Mouse (Mus musculus) small intestine, adult 2 months (tissue): Measurements from ENCODE around the gene Serac1.

ENCODE experiments used
- CTCF ChIP-seq: fragments of 200-500 bp; IDR thresholded peaks from 2 replicates; pipeline ENCODE4 v1.5.1; 2012; ENCODE audit warnings: low read depth, mild to moderate bottlenecking, control low read depth, inconsistent platforms, low read length, moderate library complexity, mixed read lengths; ENCODE audit not compliant: insufficient replicate concordance, insufficient read length; ENCODE audit errors: extremely low read depth
- POLR2A ChIP-seq: fragments of 200-500 bp; IDR thresholded peaks from 2 replicates; pipeline ENCODE4 v1.6.1; 2012; ENCODE audit warnings: low read depth, mild to moderate bottlenecking, control low read depth, inconsistent platforms, low read length, moderate library complexity

DNA sequence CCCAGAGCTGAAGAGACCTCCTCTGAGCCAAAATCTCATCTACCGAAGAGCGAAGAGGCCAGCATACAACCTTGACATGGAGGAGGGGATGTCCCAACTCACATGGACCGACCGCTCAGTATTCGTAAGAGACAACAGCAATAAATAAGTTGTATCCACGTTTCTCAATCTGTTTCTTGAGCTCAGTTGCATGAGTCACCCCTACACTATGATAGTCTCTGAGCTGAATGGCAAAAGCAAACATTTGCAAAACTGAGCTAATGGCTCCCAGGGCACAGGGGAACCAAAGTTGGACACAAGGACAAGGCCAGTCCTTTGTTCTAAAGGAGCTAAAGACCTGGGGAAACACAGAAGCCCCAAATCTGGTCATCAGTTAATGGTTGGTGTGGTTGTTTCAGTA is 9.7 kb downstream of the Serac1 start:
- no peak for TF ChIP-seq CTCF
- TF ChIP-seq POLR2A, result no peak
